Mouse (Mus musculus) embryonic facial prominence, embryonic 11.5 days (tissue): Measurements from ENCODE around the gene Mrpl43. TPM values are rescaled to one million over a fixed set of nuclear protein-coding genes. Genes with fewer than 3 reads are reported as not detected.

Experiments
- ATAC-seq: fragments of 200-750 bp; cut with Nextera tagmentation; replicated peaks from 2 replicates; pipeline ENCODE4 v1.8.0; 2017; ENCODE audit warnings: low read depth; ENCODE audit not compliant: insufficient number of reproducible peaks, low FRiP score, low TSS enrichment
- DNase-seq: peaks from one replicate; pipeline ENCODE4 v3.0.0-alpha.2; 2015; ENCODE audit warnings: low spot score
- H3K27ac ChIP-seq: fragments of 300-500 bp; sonication (generic); replicated peaks from 2 replicates; pipeline ENCODE4 v1.5.1; 2014; ENCODE audit warnings: mild to moderate bottlenecking, low read depth, low read length, control low read depth
- H3K27me3 ChIP-seq: fragments of 300-500 bp; sonication (generic); 2 replicates; pipeline ENCODE4 v1.6.1; 2014; ENCODE audit warnings: mild to moderate bottlenecking, low read length, moderate library complexity, mixed read lengths; ENCODE audit not compliant: control insufficient read depth, insufficient read depth
- H3K36me3 ChIP-seq: fragments of 300-500 bp; sonication (generic); replicated peaks from 2 replicates; pipeline ENCODE4 v1.6.1; 2014; ENCODE audit warnings: low read depth, mild to moderate bottlenecking, low read length, moderate library complexity, mixed read lengths; ENCODE audit not compliant: control insufficient read depth, insufficient read depth
- H3K4me1 ChIP-seq: fragments of 300-500 bp; sonication (generic); 2 replicates; pipeline ENCODE4 v1.6.1; 2014; ENCODE audit warnings: low read length, mixed read lengths; ENCODE audit not compliant: control insufficient read depth, insufficient read depth
- H3K4me2 ChIP-seq: fragments of 300-500 bp; sonication (generic); 2 replicates; pipeline ENCODE4 v1.6.1; 2014; ENCODE audit warnings: low read depth, mild to moderate bottlenecking, control low read depth, low read length, moderate library complexity
- H3K4me3 ChIP-seq: fragments of 300-500 bp; sonication (generic); 2 replicates; pipeline ENCODE4 v1.5.1; 2014; ENCODE audit warnings: low read depth, low read length, control low read depth
- H3K9ac ChIP-seq: fragments of 300-500 bp; sonication (generic); replicated peaks from 2 replicates; pipeline ENCODE4 v1.6.1; 2014; ENCODE audit warnings: mild to moderate bottlenecking, control low read depth, low read length
- H3K9me3 ChIP-seq: fragments of 300-500 bp; sonication (generic); replicated peaks from 2 replicates; pipeline ENCODE4 v1.6.1; 2016; ENCODE audit warnings: mild to moderate bottlenecking, low read length, inconsistent platforms, mixed read lengths; ENCODE audit not compliant: control insufficient read depth
- WGBS: fragments of 180-500 bp; shearing (Covaris S2); extraction: QIAGEN DNeasy Blood & Tissue Kit; methylation state at CpG from one replicate; pipeline ENCODE4 v1.1.7; 2014; 5-methylcytosine and 5-hydroxymethylcytosine counted together
- polyA plus RNA-seq: library from polyadenylated mRNA; unstranded; fragments of >200 nt; fragmentation: Nextera tagmentation; extraction: Ambion mirVana; gene quantifications from 2 replicates; pipeline ENCODE4 v1.2.1, GENCODE M21; 2014

Mrpl43 gene
- polyA plus RNA-seq, 1 experiment from 2014 or later = 62.9 TPM

- no peak overlapping the region for H3K27ac ChIP-seq
- no peak overlapping the region for H3K4me2 ChIP-seq
- H3K9ac ChIP-seq = no peak overlapping the region
- no peak overlapping the region for H3K4me3 ChIP-seq
- H3K4me1 ChIP-seq = no peaks in the 10 kb centered on the region
- ATAC-seq (no peak), DNase-seq (no peak)
- 85% methylated on average over 8 of the region's 8 CpGs for whole genome bisulfite sequencing
- H3K9me3 ChIP-seq = no peaks in the 10 kb centered on the region
- H3K27me3 ChIP-seq = no peaks in the 10 kb centered on the region
- peaks cover 2% of the 10 kb centered on the region; the same call in 1 of the 2 replicates for H3K36me3 ChIP-seq
Observed at GRCm38 (mm10) chr19:44999647-45000046, 6.6 kb downstream of the Mrpl43 start.

GRCm38 (mm10) chr19:44997786-44998185 is 8.5 kb downstream of the Mrpl43 start:
- H3K36me3 ChIP-seq = peaks cover 2% of the 10 kb centered on the region; the same call in 1 of the 2 replicates
- no peaks in the 10 kb centered on the region for H3K27me3 ChIP-seq
- H3K9ac ChIP-seq = no peak overlapping the region
- no peak overlapping the region for H3K4me3 ChIP-seq
- H3K27ac ChIP-seq = no peak overlapping the region
- H3K4me1 ChIP-seq = no peaks in the 10 kb centered on the region
- H3K4me2 ChIP-seq = no peak overlapping the region
- DNase-seq (no peak), ATAC-seq (no peak)
- no peaks in the 10 kb centered on the region for H3K9me3 ChIP-seq
- WGBS = 63% methylated on average over 11 of the region's 11 CpGs

- 49% methylated on average over 7 of the region's 7 CpGs for WGBS
- no peak for ATAC-seq
Observed at GRCm38 (mm10) chr19:44992712-44993111, 13.5 kb downstream of the Mrpl43 start.

GRCm38 (mm10) chr19:44992246-44992645 is 14.0 kb downstream of the Mrpl43 start:
- WGBS = 33% methylated on average over 7 of the region's 7 CpGs
- no peaks in the 10 kb centered on the region; the same call in 1 of the 2 replicates for H3K36me3 ChIP-seq
- no peak overlapping the region for H3K4me3 ChIP-seq
- H3K9me3 ChIP-seq = no peaks in the 10 kb centered on the region
- no peak overlapping the region for H3K4me2 ChIP-seq
- DNase-seq = no peak
- no peaks in the 10 kb centered on the region; the same call in 1 of the 2 replicates for H3K4me1 ChIP-seq
- H3K27me3 ChIP-seq = no peaks in the 10 kb centered on the region
- H3K27ac ChIP-seq = no peak overlapping the region
- ATAC-seq = no peak
- H3K9ac ChIP-seq = no peak overlapping the region

More at GRCm38 (mm10) chr19:44992712-44993111, 13.5 kb downstream of the Mrpl43 start:
- Histone ChIP-seq H3K27ac (no peak overlapping the region), H3K9me3 (no peaks in the 10 kb centered on the region), H3K36me3 (no peaks in the 10 kb centered on the region; the same call in 1 of the 2 replicates), H3K4me1 (no peaks in the 10 kb centered on the region; the same call in 1 of the 2 replicates), H3K9ac (no peak overlapping the region), H3K27me3 (no peaks in the 10 kb centered on the region), H3K4me2 (no peak overlapping the region), H3K4me3 (no peak overlapping the region)
- no peak for DNase-seq

- H3K27ac ChIP-seq = no peak overlapping the region
- no peak overlapping the region for H3K9ac ChIP-seq
- ATAC-seq (no peak), DNase-seq (no peak)
- no peak overlapping the region for H3K4me3 ChIP-seq
- no peaks in the 10 kb centered on the region; the same call in 1 of the 2 replicates for H3K36me3 ChIP-seq
- no peak overlapping the region for H3K4me2 ChIP-seq
- H3K27me3 ChIP-seq = no peaks in the 10 kb centered on the region
- H3K4me1 ChIP-seq = no peaks in the 10 kb centered on the region; the same call in 1 of the 2 replicates
- WGBS = 77% methylated on average over 8 of the region's 8 CpGs
- no peaks in the 10 kb centered on the region for H3K9me3 ChIP-seq
Observed at GRCm38 (mm10) chr19:44991031-44991430, 15.2 kb downstream of the Mrpl43 start.

GRCm38 (mm10) chr19:44989567-44990495 is 16.4 kb downstream of the Mrpl43 start:
- ATAC-seq = peak; percentile 32
- no peaks in the 10 kb centered on the region; the same call in 1 of the 2 replicates for H3K36me3 ChIP-seq
- peak overlapping the region; percentile 73 for H3K4me3 ChIP-seq
- no peak overlapping the region for H3K27ac ChIP-seq
- 5% methylated on average over 22 of the region's 22 CpGs for WGBS
- H3K4me1 ChIP-seq = no peaks in the 10 kb centered on the region; the same call in 1 of the 2 replicates
- H3K9ac ChIP-seq = peak overlapping the region; percentile 74
- H3K27me3 ChIP-seq = no peaks in the 10 kb centered on the region
- H3K9me3 ChIP-seq = no peaks in the 10 kb centered on the region
- H3K4me2 ChIP-seq = peak overlapping the region; percentile 97
- DNase-seq = peak; percentile 16

- no peaks in the 10 kb centered on the region for H3K9me3 ChIP-seq
- H3K27ac ChIP-seq = no peak within 1 kb of the TSS; the same call in 1 of the 2 replicates
- no peaks in the 10 kb centered on the region; the same call in 1 of the 2 replicates for H3K4me1 ChIP-seq
- ATAC-seq (peak; percentile 63), DNase-seq (peak; percentile 76)
- no peaks in the 10 kb centered on the region for H3K27me3 ChIP-seq
- H3K36me3 ChIP-seq = no peaks in the 10 kb centered on the region; the same call in 1 of the 2 replicates
- peak within 1 kb of the TSS; percentile 97 for H3K4me2 ChIP-seq
- H3K4me3 ChIP-seq = peak within 1 kb of the TSS; percentile 73
- under 1% methylated on average over 56 of the region's 58 CpGs for WGBS
- peak within 1 kb of the TSS; percentile 74 for H3K9ac ChIP-seq
Observed at GRCm38 (mm10) chr19:44988831-44989566, 17.2 kb downstream of the Mrpl43 start, which contains the start of gene Sema4g. Sema4g (plus strand) TSS chr19:44989101.
